Mouse (Mus musculus): ENCODE measurements around the gene Rab5a.

- TF ChIP-seq CTCF (conservative IDR thresholded peaks at IDR 0.05; ENCODE audit: low read length): no peak
- TF ChIP-seq NANOG (IDR thresholded peaks at IDR 0.05; ENCODE audit: borderline replicate concordance, low read length): no peak
Measured at GRCm38 (mm10) chr17:53480433-53480832, 1.4 kb downstream of the Rab5a start.

Measured in E14TG2a.4 (cell line).